Mouse (Mus musculus) cerebellum, postnatal 14 days (tissue): ENCODE data around the gene Gsn.

Experiments used
- DNase-seq, 2 experiments: peaks; one replicate each; pipeline ENCODE4 v3.0.0; 2021; ENCODE audit warnings: mixed read lengths in 2 of 2

Gsn gene

DNA sequence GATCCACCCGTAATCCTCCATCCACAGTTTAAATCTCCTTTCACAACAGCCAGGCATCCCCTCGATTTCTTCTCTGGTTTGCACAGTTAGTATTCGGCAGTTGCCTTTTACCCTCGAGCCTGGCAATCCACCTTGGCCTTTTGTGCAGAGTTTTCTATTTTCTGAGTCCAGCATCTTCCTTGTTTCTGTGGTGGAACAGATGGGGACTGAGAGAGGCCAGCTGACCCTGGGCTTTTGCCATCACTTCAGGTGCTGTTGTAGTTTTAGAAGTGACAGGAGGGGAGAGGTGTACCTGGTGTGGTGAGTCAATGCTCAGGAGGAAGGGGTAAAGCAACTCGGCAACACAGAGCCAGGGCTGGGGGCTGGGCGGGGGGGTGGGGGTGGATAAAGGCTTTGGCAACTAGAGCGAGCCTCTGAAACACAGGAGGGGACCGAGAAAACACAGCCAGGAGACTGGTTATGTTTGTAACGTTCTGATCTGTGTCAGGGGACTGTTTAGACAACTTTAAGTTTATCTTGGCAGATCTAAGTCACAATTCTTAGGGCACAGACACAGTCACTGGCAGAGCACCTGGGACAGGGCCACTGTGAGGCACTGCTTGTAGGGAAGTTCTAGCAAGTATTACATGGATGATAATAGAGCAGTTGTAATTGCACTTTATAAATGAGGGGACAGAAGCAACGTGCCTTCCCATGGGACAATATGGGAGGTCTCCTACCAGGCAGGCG lies 72.0 kb downstream of the Gsn start:
- peak; percentile 64 to 81 for DNase-seq

DNA sequence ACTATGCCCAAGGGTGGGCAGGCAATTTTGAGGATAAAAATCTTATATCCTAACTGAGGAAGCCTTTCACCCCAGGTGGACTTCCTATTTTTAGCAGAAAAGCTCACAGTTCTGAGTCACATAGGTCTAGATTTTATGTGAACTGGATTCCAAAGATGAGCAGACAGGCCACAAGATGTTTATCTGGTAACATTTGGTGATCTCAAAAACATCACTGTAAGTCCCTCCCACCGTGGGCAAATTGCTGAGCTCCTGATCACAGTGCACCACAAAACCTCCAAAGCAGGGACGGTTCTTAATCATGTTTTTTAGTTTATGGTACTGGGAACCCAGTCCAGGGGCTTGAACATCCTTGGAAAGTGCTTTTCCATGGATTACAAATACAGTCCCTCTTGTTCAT lies 72.9 kb downstream of the Gsn start:
- no peak for DNase-seq

DNA sequence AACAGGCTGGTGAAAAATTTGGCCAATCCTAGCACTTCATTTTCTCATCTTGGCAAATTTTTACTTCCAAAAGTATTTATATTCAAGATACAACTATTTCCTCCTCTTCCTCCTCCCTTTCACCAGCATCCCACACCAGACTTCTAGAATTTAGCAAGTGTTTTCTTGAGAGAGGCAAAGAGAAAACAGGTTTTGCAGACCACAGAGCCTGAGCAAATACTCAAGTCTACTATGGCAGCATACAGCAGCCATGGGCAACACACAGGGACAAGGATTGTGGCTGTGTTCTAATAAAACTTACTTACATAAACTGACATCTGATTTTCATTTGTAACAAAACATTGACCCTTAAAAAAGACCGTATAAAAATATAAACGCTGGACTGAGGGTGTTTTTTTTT lies 75.0 kb downstream of the Gsn start:
- DNase-seq, result no peak

DNA sequence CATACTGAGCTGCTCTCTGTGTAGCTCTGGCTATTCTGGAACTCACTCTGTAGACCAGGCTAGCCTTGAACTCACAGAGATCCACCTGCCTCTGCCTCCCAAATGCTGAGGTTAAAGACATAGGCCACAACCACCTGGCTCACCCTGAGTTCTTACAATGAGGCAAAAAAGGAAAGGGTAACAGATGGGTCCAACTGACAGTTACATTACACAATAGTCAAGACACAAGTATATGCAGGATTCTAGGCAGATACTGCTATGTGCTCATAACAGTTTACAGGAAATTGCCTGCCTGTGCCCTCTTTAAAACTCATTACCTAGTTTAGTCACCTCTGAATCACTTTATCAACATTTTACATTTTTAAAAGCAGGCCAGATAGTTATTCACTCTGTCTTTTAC lies 77.5 kb downstream of the Gsn start:
- DNase-seq, result no peak

DNA sequence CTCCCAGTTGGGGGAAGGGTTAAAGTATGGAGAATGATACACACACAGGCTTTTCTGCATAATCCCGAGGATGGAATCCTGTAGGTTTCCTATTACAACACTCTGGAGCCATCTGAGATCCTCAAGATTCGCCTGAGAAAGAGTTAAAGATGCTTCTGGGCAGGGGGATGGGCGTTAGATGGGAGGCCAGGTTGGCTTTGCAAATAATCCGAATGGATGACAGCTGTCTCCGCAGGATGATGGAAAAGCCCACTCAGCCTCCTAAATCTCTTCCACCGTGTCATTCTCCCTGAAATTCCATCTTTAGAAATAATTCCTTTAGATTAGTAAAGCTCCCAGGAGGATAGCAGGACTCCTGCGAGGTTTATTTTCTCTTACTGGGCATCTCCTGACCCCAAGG lies 79.4 kb downstream of the Gsn start:
- DNase-seq, result peak; percentile 26 to 42

DNA sequence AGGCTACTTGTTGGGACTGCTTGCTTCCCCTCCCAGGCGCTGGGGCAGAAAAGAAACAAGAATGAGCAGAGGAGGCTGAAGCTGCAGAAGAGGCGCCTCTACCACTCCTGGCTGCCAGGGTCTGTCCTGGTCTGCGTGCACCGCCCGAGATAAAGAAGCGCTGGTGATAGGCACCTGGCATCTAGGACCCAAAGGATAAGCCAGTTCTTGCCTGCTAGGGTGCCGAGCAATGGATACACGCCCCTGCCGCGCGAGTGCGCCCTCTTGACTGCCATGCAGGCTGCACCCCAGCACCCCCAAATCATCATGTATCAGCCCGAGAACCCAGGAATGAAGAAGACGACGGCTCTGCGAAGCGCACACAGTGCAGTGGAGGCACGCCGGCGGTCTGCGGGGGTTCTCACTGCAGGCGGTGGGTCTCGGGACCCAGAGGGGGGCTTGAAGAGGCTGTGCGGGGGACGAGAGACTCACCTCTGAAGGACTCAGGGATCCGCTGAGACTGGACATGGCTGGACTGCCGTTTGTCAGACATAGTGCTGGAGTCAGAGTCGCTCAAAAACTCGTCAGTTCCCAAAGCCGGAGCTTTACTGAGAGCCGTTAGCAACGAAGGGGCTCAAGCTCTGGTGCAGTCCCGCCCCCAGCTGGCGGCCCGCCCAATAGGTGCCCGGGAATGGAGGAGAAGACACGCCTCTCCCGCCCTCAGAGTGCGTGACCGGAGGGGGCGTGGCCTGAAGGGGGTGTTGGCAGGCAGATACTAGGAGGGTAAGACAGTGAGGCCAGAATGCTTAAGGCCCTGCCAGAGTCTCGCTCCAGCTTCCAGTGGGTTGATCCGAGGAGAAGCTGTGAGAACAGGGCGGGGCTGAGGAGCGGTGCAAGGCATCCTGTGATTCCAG lies 80.5 kb downstream of the Gsn start, which contains the start of gene Stom:
Gene Stom, minus strand, starts transcription at position 589 of the 893 bp plus-strand sequence.
- DNase-seq, result peak; percentile 100

DNA sequence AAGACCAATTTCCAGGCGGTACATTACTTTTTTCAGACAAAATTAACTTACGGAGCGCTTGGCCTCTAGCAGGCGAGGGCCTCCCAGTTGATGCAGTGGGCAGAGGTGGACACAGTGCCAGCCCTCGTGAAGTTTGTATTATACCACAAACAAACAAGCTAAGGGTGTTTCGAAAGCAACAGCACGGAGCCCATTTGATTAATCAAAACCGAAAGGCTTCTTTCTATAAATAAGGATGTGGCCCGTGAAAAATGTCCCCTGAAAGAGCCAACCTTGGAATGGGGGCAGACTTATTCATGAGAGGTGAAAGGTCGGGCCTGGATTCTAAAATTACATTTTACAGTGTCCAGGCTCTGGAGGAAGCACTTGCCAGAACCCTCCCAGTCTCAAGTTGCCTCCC lies 81.2 kb downstream of the Gsn start:
- no peak for DNase-seq

DNA sequence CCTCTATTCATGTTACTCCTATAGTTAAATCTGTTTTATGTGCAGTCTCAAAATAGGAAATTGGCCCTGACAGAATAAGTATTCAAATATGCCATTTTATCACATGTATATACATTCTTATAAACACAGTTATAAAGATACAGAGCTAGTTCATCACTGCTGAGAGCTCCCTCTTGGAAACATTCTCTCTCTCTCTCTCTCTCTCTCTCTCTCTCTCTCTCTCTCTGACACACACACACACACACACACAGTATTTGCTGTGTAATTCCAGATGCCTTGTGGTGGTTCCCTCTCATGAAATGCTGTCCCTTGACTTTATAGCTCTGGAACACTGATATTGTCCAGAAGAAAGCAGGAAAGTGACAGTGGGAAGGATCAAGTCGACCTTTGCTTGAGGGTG lies 81.9 kb downstream of the Gsn start:
- no peak for DNase-seq

DNA sequence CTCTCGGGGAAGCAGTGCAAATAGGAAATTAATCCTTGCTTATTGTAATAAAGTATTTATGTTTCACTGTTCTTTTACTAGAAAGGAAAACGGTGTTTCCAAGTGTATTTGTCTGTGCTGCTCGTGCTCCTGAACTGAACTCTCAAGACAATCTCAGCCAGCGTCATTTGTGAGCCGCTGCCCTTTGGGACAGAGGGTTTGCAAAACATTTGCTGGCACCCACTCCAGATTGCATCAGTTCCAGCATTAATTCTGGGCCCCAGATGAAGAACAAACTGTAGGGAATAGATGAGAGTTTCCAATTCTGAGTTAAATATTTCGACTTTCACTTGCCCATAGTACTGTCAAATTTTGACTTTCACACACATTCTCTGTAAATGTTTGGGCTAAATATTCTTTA lies 82.5 kb downstream of the Gsn start:
- no peak for DNase-seq

DNA sequence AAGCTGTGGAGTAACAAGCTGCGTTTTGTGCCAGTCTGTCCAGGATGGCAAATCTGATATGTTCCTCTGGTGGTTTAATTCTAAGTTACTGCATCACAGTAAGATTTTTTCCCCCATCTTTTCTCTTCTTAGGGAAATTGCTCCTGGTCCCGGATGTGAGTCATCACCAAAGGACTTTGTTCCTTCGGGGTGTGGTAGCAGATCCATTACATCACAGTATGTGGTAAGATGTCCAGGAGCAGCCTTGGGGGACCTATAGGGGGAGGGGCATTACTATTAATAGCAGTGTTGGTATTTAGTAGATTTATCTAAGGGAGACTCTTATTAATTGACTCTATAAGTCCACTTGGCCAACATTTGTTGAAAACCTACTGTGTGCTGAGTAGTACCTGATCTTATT lies 86.4 kb downstream of the Gsn start:
- no peak for DNase-seq

DNA sequence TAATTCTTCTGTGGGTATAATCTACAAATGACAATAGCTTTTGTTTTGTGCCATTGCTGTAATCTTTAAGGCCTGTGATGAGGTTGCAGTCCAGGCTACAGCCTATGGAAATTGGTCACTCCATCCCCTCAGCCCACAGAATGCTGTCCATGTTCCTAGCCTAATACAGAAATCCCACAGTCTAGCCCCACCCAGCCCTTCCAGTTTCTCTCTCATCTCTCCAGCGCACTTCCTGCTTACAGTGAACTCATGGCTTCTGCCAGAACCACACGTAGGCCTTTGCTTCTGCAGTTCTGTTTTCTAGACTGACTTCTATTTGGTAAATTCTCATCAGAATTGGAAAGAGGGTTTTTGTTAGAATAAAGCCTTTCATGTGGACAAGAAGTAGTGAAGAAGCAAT lies 89.8 kb downstream of the Gsn start:
- DNase-seq, result no peak

DNA sequence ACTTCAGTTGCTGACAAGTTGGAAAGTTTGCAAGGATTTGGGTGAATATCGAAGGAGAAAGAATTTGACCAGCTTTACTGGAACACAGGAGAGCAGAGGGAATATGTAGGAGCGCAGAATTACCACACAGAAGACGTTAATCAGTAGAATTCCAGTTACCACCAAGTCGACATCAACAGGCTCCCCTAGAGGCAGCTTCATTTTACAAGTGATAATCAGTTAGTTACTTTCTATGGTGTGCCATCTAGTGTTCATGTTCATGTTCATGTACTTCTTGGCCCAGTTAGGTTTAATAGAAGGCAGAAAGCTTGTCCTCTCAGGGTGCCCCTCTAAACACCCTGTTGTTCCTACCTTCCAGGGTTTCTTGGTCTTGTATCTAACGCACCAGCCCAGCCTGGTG lies 93.0 kb downstream of the Gsn start:
- peak in 1 of 2 experiments; percentile 41 for DNase-seq
